8 mouse cellular contexts compared by ENCODE assay signal in the genomic region with DNA sequence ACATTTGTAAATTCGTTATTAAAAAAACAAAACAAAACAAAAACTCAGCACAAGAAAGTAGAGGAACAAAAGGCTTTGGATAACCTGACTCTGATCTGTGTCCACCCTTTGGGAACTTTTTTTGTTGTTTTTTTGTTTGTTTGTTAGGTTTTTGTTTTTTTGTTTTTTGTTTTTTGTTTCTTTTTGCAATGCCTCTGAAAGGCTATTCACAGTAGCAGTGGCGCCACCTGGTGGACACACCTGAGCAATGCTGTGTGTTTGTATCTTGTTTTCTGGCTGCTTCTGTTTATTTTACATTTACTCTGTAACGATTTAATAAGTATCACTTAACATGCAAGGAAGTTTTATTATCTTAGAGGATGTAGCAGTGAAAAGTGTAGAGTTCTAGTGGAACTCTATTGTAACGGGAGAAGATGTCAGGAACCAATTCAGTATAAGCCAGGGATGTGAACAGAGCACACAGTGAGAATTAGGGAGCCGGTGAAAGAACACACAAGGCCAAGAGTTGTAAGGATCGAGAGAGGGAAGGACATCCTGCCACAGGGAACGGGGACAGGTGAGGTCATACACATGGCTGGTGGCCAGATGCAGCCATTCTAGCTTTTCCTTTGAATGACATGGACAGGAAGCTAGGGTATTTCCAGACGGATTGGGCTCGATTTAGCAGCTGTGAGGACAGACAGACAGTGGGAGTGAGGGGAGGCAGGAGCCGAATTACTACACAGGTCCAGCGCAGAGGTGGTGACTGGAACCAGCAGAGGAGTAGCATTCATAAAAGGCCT. TPM values are rescaled to one million over a fixed set of nuclear protein-coding genes. Genes with fewer than 3 reads are reported as not detected.
DNase-seq lines count a peak whose midpoint lies in the region; ATAC-seq and TF ChIP-seq lines count a peak whose summit lies in the region.

No protein-coding gene starts in this region.

- H3K4me3 ChIP-seq in kidney, adult 2 months (ENCODE audit: insufficient read depth, low read depth, low read length), result no peak overlapping the region
- peak overlapping the region; percentile 45; the same call in 1 of the 2 replicates for H3K4me3 ChIP-seq in limb, embryonic 15.5 days

- H3K27me3 ChIP-seq in kidney, adult 2 months (replicated peaks; ENCODE audit: control insufficient read depth, insufficient read depth, low read length), result no peaks in the 10 kb centered on the region
- H3K27me3 ChIP-seq in limb, embryonic 15.5 days, result peaks cover 14% of the 10 kb centered on the region

- no peaks in the 10 kb centered on the region for H3K4me1 ChIP-seq in kidney, adult 2 months (ENCODE audit: control insufficient read depth, insufficient read depth, low read length)
- H3K4me1 ChIP-seq in limb, embryonic 15.5 days, result peaks cover 23% of the 10 kb centered on the region

- H3K27ac ChIP-seq in kidney, adult 2 months (ENCODE audit: insufficient read depth, low read depth, low read length), result no peak overlapping the region
- no peak overlapping the region for H3K27ac ChIP-seq in limb, embryonic 15.5 days

- no peak overlapping the region for H3K9ac ChIP-seq in limb, embryonic 15.5 days

- peak; percentile 40 to 59 for DNase-seq in urinary bladder, adult 18-20 months (ENCODE audit: low spot score in 2 of 2)
- DNase-seq in urinary bladder, postnatal 10 days (ENCODE audit: low spot score), result no peak
- DNase-seq in cerebellum, adult 8-10 months, result peak; percentile 83
- peak; percentile 71 to 81 for DNase-seq in frontal cortex, postnatal 36 days (ENCODE audit: low spot score in 2 of 2)
- DNase-seq in kidney, adult 2 months, result peak; percentile 75
- peak; percentile 65 for DNase-seq in neural tube, embryonic 10.5 days (ENCODE audit: extremely low spot score, low spot score)
- DNase-seq in thymus, postnatal 0 days (ENCODE audit: low spot score), result peak; percentile 79

- peak; percentile 89 for TF ChIP-seq CTCF in kidney, adult 2 months (conservative IDR thresholded peaks at IDR 0.05; ENCODE audit: insufficient read depth, insufficient read length, low read depth, low read length)

- no peak overlapping the region for H3K4me2 ChIP-seq in limb, embryonic 15.5 days

- no peaks in the 10 kb centered on the region for H3K36me3 ChIP-seq in kidney, adult 2 months (ENCODE audit: control insufficient read depth, insufficient read depth, low read length)
- H3K36me3 ChIP-seq in limb, embryonic 15.5 days, result peaks cover 6% of the 10 kb centered on the region

- 38% methylated on average over 11 of the region's 11 CpGs for WGBS in kidney, adult 2 months
- 45% methylated on average over 11 of the region's 11 CpGs for WGBS in limb, embryonic 15.5 days

- no peak for TF ChIP-seq POLR2A in kidney, adult 2 months (IDR thresholded peaks at IDR 0.05; ENCODE audit: low read depth, low read length)

- no peak for ATAC-seq in limb, embryonic 15.5 days (ENCODE audit: insufficient number of reproducible peaks, low FRiP score, low TSS enrichment, low read depth)

- no peaks in the 10 kb centered on the region for H3K9me3 ChIP-seq in limb, embryonic 15.5 days

RNA-seq across cellular contexts. Expression of gene Rgs16, which starts 2.4 kb away (rescaled TPM):
- polyA plus RNA-seq in kidney, adult 2 months (2012; rRNA removed), result 0.45 and 0.61 TPM in 2 replicates
- 12.7 and 17.9 TPM in 2 replicates for polyA plus RNA-seq in limb, embryonic 15.5 days (2015; fragmentation: Nextera tagmentation; extraction: Ambion mirVana)
- polyA plus RNA-seq in thymus, postnatal 0 days (2015; fragmentation: Nextera tagmentation; extraction: Ambion mirVana), result 4.1 and 4.3 TPM in 2 replicates

RNA-seq across cellular contexts. Expression of gene Rnasel, which starts 6.7 kb away (rescaled TPM):
- 2.4 and 3.4 TPM in 2 replicates for polyA plus RNA-seq in kidney, adult 2 months (2012; rRNA removed)
- 10.2 and 10.6 TPM in 2 replicates for polyA plus RNA-seq in limb, embryonic 15.5 days (2015; fragmentation: Nextera tagmentation; extraction: Ambion mirVana)
- 13.7 and 22.1 TPM in 2 replicates for polyA plus RNA-seq in thymus, postnatal 0 days (2015; fragmentation: Nextera tagmentation; extraction: Ambion mirVana)
